Mouse (Mus musculus) stomach, postnatal 0 days (tissue): Measurements from ENCODE around the gene Rab11b.

Source experiments
- CTCF ChIP-seq: IDR thresholded peaks from 2 replicates; pipeline ENCODE4 v1.5.1; 2016; ENCODE audit warnings: antibody characterized with exemption, low read depth, mild to moderate bottlenecking, moderate library complexity
- EP300 ChIP-seq: optimal IDR thresholded peaks from 2 replicates; pipeline ENCODE3; 2016; ENCODE audit warnings: antibody characterized with exemption

DNA sequence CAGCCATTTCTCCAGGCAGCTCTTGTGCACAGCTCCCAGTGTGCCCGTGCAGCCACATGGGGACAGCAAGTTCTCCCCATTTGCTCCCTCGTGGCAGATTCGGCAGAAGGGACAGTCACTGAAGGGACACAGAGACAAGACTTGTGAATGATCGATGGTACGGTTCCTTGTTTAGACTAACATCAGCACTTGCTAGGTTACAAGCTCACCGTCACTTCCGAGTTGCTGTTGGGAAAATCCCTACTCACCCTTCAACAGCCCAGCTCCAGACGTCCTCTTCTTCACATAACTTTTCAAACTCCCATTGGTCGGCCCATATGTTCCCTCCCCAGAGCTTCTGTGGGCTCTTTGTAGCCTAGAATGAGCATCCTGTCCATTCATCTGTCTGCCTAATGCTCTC, 57.2 kb downstream of the Rab11b start:
- no peak for TF ChIP-seq CTCF
- no peak for TF ChIP-seq EP300
